Mouse (Mus musculus): ENCODE results near the gene Tspan9.

DNA sequence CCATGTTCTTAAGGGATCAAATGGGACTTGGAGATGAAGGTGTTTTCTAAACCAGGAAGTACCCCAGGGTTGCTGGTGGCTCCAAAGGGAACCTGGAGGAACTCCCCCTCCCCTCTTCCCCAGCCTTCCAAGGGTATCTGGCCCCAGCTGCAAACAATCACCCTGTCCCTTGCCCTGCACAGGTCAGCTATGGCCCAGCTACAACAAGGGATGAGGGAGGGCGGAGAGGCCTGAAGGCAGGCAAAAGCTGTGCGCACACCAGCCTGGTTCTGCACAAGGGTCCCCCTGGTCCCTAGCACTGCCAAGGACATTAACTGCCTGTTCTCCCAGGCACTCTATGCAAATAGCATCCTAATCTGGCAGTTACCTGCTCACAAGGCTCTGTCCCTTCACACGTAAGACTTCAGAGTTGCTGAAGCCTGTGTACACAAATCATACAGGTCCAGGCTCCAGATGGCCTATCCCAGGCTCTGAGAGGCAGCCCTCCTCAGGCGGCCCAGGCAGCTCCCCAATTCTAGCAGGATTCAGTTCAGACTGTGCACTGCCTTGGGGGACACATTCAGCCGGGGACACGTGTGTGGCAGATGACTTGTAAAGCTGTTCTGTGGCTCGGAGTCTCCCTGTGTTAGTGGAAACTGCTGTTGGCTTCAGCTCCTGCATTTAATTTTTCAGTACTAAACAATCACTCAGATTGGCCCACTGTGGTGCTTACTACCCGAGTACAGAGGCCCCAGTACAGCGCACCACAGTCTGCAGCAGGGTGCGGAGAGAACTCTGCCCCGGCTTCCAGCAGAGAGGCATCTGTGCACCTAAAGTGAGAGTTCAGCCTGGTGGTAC, 133.0 kb downstream of the Tspan9 start:
- TF ChIP-seq CTCF (conservative IDR thresholded peaks at IDR 0.05; ENCODE audit: insufficient read depth, insufficient read length, low read depth, low read length) (no peak), POLR2A (IDR thresholded peaks at IDR 0.05; ENCODE audit: low read depth, low read length) (no peak)

All from kidney, adult 2 months (tissue).